Mouse (Mus musculus): Measurements from ENCODE around the gene Eva1c.

- TF ChIP-seq CTCF (IDR thresholded peaks at IDR 0.05; ENCODE audit: low read depth): no peak
- no peak for TF ChIP-seq EP300 (IDR thresholded peaks at IDR 0.05; ENCODE audit: low read depth)
Observed at GRCm38 (mm10) chr16:90827498-90827897, 979 bp downstream of the Eva1c start.
